Mouse (Mus musculus) fibroblast of lung, adult 2 months (primary cell): ENCODE measurements around the gene B230217C12Rik.
"Not testable (repeated sequence)": the region's sequence is repeated elsewhere in the genome, so short reads cannot be mapped to it uniquely, and the experiment has no call there.

Experiments used
- DNase-seq: peaks from one replicate; pipeline ENCODE4 v3.0.0-alpha.2; 2011; ENCODE audit warnings: low read depth

B230217C12Rik gene

DNA sequence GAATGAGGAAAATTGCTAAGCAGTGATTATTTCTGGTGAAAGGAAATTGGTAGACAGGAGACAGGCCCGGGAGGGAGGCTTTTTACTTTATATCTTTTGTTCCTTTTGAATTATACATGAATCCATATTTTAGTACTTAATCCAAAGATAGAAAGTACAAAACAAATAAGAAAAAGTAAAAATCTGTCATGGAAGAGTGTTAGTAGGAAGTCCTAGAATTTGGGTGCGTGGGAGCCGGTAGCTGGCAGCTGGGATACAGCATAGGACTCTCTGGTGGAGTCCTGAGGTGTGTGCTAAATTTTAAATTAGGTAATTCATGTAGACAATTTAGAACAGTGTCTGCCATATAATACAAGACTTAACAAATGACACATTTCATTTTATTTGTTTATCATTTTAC, 27.0 kb downstream of the B230217C12Rik start:
- no peak for DNase-seq

- DNase-seq: not testable (repeated sequence)
These were observed 31.8 kb downstream of the B230217C12Rik start for GRCm38 (mm10) chr11:97872378-97872777.

DNA sequence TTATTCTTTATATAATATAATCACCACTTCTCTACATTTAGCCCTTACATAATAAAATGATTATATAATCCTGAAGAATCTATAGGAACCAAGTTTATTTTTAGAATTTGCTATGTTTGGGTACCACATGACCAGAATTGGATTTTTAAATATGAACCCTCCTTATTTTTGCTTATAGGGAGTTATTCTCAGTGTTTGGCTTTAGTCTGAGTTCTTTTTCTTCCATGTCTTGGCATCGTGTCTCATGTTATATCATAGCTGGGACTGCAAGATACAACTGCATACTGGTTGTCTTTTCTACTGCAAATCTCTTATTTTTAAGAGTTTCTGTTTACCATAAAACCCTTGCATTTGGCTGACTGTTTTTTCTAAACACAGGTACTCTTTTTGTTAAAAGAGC, 33.8 kb downstream of the B230217C12Rik start:
- no peak for DNase-seq

DNA sequence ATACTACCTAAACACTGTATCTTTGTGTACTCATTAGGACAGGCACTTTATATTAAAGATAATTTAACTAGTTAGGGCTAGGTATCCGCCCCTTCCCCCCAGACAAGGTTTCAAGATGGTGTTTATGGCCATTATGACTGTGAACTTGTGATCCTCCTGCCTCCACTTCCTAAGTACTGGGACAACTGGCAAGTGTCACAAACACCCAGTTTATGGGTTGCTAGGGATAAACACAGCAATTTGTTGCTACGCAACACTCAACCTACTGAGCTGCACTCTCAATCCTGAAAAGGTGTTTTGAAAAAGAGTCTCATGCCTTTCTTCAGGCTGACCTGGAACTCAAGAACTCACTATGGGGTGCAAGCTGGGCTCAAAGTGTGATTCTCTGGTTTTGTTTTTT, 36.8 kb downstream of the B230217C12Rik start:
- DNase-seq: no peak

- no peak for DNase-seq
These were observed 39.8 kb downstream of the B230217C12Rik start for GRCm38 (mm10) chr11:97880362-97880761.

DNA sequence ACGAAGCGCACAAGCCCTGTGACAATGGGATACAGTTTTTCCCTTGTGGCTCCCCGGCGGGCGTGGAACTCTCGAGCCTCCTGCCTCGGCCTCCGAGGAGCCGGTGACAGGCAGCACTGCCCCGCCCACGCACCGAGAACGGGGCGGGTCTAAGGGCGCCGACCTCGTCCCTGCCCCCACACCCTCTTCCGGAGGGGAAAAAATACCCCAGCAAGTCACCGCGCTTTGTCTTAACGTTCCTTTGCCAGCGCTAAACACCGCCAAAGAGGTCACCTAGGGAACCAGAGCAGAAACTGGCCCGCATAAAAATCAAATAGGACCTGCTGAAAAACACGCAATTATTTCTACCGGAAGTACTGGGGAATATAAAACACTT, 43.0 kb downstream of the B230217C12Rik start:
- DNase-seq: no peak

GRCm38 (mm10) chr11:97883918-97884600, 43.5 kb downstream of the B230217C12Rik start, which contains the start of gene Fbxo47:
TSS of gene Fbxo47 (minus strand) at chr11:97884154.
- peak; percentile 91 for DNase-seq

GRCm38 (mm10) chr11:97884601-97885185, 44.1 kb downstream of the B230217C12Rik start:
- DNase-seq: no peak

GRCm38 (mm10) chr11:97885296-97885915, 44.8 kb downstream of the B230217C12Rik start:
- DNase-seq: no peak

- DNase-seq: no peak
These were observed 51.2 kb downstream of the B230217C12Rik start for GRCm38 (mm10) chr11:97891821-97892220.
